Mouse (Mus musculus) telencephalon, adult 2 months (tissue): Measurements from ENCODE around the gene Cacul1.

Experiments used
- DNase-seq: peaks from one replicate; pipeline ENCODE4 v3.0.0-alpha.2; 2011; ENCODE audit warnings: low read depth, low spot score

Cacul1 gene

GRCm38 (mm10) chr19:60531897-60532296 is 48.9 kb downstream of the Cacul1 start:
- no peak for DNase-seq

GRCm38 (mm10) chr19:60530171-60530570 is 50.7 kb downstream of the Cacul1 start:
- no peak for DNase-seq

- DNase-seq: no peak
Observed at GRCm38 (mm10) chr19:60529302-60529701, 51.5 kb downstream of the Cacul1 start.

DNA sequence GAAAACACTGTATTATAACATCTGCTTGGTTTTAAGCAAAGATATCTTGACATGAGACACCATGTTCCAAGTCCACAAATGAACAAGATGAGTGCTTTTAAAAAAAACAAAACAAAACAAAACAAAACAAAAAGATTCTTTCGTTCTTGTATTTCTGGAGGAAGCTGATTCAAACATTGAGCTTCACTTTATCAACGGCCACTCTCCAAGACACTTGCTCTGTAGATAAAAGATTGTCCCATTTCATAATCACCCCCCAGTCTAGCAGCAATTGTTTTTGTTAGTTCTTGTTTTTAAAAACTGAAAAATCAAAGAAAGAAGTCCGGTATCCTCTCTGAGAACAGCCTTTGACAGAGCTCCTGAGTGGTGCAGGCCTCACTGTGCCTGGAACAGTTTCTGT is 52.2 kb downstream of the Cacul1 start:
- DNase-seq: no peak

DNA sequence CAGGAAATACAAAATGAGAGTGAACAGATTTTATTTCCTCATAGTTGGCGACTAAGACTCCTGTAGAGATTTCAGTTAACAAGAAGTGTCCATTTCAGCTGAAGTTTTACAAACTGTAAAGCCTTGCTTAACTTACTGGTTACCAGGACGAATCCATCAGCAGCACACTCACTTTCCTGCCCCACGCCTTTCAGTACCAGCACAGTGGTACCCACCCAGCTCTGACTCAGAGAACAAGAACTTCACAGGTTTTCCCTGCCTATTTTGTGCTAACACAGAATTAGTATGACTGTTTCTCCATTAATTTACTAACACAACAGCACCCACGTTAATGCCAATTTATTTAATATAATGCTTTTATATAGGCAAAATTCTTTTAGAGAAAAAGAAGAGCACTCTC is 53.9 kb downstream of the Cacul1 start:
- no peak for DNase-seq

DNA sequence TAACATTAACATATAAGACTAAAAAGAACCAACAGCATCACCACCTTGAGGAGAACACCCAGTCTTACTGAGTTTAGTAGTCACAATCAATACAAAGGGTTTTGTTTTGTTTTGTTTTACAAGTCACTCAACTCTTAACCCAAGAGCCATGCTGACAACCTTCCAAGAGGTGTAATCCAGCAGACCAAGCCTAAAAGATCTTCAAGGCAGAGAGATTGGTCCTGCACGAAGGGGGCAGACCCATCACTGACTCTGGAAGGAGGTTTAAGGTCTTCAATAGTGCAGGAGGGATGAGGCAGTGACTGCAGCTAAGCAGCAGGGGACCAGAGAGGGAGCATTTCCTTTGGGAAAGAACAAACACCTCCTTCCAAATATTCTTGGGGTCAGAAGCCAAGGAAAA is 55.7 kb downstream of the Cacul1 start:
- no peak for DNase-seq

GRCm38 (mm10) chr19:60524678-60525077 is 56.1 kb downstream of the Cacul1 start:
- DNase-seq: no peak

GRCm38 (mm10) chr19:60520131-60520530 is 60.7 kb downstream of the Cacul1 start:
- no peak for DNase-seq

GRCm38 (mm10) chr19:60515064-60515463 is 65.8 kb downstream of the Cacul1 start:
- DNase-seq: no peak

- DNase-seq: no peak
Observed at GRCm38 (mm10) chr19:60513431-60513830, 67.4 kb downstream of the Cacul1 start.

GRCm38 (mm10) chr19:60500209-60500608 is 80.6 kb downstream of the Cacul1 start:
- DNase-seq: no peak

DNA sequence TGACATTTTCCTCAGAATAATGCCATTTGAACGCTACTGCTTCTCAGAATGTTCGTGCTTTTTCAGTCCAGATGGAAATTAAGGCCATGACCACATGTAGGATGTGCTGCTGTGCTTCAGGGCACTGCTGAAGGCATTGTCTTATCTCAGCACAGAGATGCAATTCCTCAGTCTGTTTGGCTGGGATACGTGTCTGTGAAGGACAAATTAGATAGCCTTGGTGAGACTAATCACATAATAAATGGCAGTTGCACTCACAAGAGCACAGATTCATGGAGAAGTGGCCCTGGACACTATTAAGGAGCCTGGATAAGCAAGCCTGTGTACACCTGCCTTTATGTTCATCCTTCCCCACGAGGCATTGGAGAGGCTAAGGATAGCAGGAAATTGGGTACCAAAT is 83.7 kb downstream of the Cacul1 start:
- DNase-seq: no peak

DNA sequence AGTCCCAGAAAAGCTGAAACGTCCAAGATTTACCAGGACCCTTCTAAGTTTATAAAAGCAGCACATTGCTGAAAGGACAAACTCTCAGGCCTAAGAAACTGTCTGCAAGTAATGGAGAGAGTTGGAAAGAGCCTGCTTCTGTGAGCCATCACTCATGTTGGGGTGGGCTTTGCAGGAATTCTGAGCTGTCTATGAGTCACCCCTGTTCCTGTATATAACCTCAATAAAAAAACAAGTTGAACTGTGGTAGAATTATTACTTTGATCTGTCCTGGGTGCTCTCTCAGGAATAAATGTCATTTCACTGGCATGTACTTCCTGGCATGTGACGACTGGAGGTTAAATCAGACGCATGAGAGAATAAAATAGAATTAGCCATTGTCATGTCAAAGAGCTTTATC is 85.1 kb downstream of the Cacul1 start:
- no peak for DNase-seq

- no peak for DNase-seq
Observed at GRCm38 (mm10) chr19:60489566-60489965, 91.3 kb downstream of the Cacul1 start.

- no peak for DNase-seq
Observed at GRCm38 (mm10) chr19:60485261-60485660, 95.6 kb downstream of the Cacul1 start.

GRCm38 (mm10) chr19:60478859-60479258 is 102.0 kb downstream of the Cacul1 start:
- no peak for DNase-seq

- no peak for DNase-seq
Observed at GRCm38 (mm10) chr19:60477788-60478187, 103.0 kb downstream of the Cacul1 start.
